Mouse (Mus musculus): Measurements from ENCODE around the gene Capn2.

GRCm38 (mm10) chr1:182481138-182481537, 36.3 kb downstream of the Capn2 start:
- TF ChIP-seq CTCF (IDR thresholded peaks at IDR 0.05; ENCODE audit: low read depth), result no peak
- TF ChIP-seq EP300 (IDR thresholded peaks at IDR 0.05; ENCODE audit: low read depth), result no peak
